Mouse (Mus musculus) stomach, postnatal 0 days (tissue): ENCODE results near the gene Vsx2. TPM values are rescaled to one million over a fixed set of nuclear protein-coding genes. Genes with fewer than 3 reads are reported as not detected.
"Not testable (repeated sequence)": the region's sequence is repeated elsewhere in the genome, so short reads cannot be mapped to it uniquely, and the experiment has no call there.

Experiments used
- ATAC-seq: fragments of 200-750 bp; cut with Nextera tagmentation; 2 replicates; pipeline ENCODE4 v1.8.0; 2017; ENCODE audit not compliant: low FRiP score, low TSS enrichment
- DNase-seq: peaks from one replicate; pipeline ENCODE4 v3.0.0-alpha.2; 2016; ENCODE audit warnings: low spot score
- H3K27ac ChIP-seq: fragments of 300-500 bp; sonication (generic); replicated peaks from 2 replicates; pipeline ENCODE4 v1.5.1; 2014; ENCODE audit warnings: mild to moderate bottlenecking, control low read depth
- H3K27me3 ChIP-seq: fragments of 300-500 bp; sonication (generic); 2 replicates; pipeline ENCODE4 v1.6.1; 2014; ENCODE audit warnings: low read length; ENCODE audit not compliant: control insufficient read depth, insufficient read depth
- H3K36me3 ChIP-seq: fragments of 300-500 bp; sonication (generic); 2 replicates; pipeline ENCODE4 v1.6.1; 2014; ENCODE audit warnings: low read length, mixed read lengths; ENCODE audit not compliant: control insufficient read depth, insufficient read depth
- H3K4me1 ChIP-seq: fragments of 300-500 bp; sonication (generic); replicated peaks from 2 replicates; pipeline ENCODE4 v1.6.1; 2014; ENCODE audit warnings: antibody characterized with exemption; ENCODE audit not compliant: control insufficient read depth, insufficient read depth
- H3K4me2 ChIP-seq: fragments of 300-500 bp; sonication (generic); replicated peaks from 2 replicates; pipeline ENCODE4 v1.6.1; 2014; ENCODE audit warnings: low read depth, mild to moderate bottlenecking, control low read depth, moderate library complexity
- H3K4me3 ChIP-seq: fragments of 300-500 bp; sonication (generic); 2 replicates; pipeline ENCODE4 v1.5.1; 2014; ENCODE audit warnings: low read depth, low read length, control low read depth
- H3K9ac ChIP-seq: fragments of 300-500 bp; sonication (generic); 2 replicates; pipeline ENCODE4 v1.6.1; 2014; ENCODE audit warnings: mild to moderate bottlenecking, low read length, control low read depth, mixed read lengths
- H3K9me3 ChIP-seq: fragments of 300-500 bp; sonication (generic); 2 replicates; pipeline ENCODE4 v1.6.1; 2016; ENCODE audit warnings: low read length; ENCODE audit not compliant: control insufficient read depth
- CTCF ChIP-seq: IDR thresholded peaks from 2 replicates; pipeline ENCODE4 v1.5.1; 2016; ENCODE audit warnings: antibody characterized with exemption, low read depth, mild to moderate bottlenecking, moderate library complexity
- EP300 ChIP-seq: optimal IDR thresholded peaks from 2 replicates; pipeline ENCODE3; 2016; ENCODE audit warnings: antibody characterized with exemption
- WGBS: fragments of 180-500 bp; shearing (Covaris S2); extraction: QIAGEN DNeasy Blood & Tissue Kit; methylation state at CpG from one replicate; pipeline ENCODE4 v1.1.7; 2014; 5-methylcytosine and 5-hydroxymethylcytosine counted together
- polyA plus RNA-seq: library from polyadenylated mRNA; unstranded; fragments of >200 nt; fragmentation: Nextera tagmentation; extraction: Ambion mirVana; gene quantifications from 2 replicates; pipeline ENCODE4 v1.2.1, GENCODE M21; 2015

Gene Vsx2
- polyA plus RNA-seq, 1 experiment from 2014 or later: not detected

DNA sequence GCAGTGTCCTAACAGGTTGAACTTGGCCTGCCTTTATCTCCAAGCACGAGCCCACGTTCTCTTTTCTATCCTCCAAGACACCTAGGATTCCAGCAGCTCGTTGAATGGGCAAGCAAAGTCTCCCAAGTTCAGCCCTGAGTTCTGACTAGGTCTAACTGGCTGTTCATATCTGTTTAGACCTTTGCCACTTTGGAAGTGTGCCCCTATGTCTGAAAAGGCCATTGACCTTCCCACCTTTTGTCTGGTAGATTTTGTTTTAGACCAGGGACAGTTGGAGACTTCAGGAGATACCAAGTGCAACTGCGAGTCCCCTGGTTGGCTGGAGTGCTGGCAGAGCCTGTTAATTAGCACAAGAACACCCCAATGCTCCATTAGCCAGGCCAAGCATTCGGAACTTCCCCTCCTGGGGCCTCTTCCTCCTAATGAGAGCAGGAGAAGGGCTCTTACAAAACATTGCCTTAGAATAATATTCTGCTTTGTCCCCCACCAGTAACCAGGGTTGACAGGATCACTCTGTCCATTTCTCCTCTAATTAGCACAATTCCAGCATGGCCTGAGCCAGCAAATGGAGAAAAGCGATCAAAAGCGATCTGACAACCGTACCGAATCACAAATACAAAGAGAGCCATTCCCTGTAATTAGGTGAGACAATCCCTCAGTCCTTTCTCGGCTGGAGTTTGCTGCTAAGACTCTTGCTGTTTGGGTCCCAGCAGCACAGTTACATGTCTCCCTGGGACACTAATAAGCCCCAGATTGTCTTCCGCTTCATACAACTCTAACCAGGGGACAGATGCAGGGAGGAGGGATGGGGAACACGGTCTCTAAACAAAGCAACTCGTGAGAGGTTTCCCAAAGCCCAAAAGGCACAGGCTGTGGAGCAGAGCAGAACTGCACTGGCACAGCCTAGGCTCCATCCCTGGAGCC lies 37.4 kb upstream of the Vsx2 start:
- Histone ChIP-seq H3K36me3 (peaks cover 5% of the 10 kb centered on the region; the same call in 1 of the 2 replicates), H3K27me3 (no peaks in the 10 kb centered on the region), H3K9ac (no peak overlapping the region), H3K4me2 (no peak overlapping the region), H3K9me3 (no peaks in the 10 kb centered on the region), H3K4me3 (no peak overlapping the region), H3K27ac (no peak overlapping the region), H3K4me1 (no peaks in the 10 kb centered on the region)
- whole genome bisulfite sequencing: 88% methylated on average over 13 of the region's 13 CpGs
- DNase-seq: peak; percentile 5
- TF ChIP-seq EP300 (no peak), CTCF (no peak)
- ATAC-seq: no peak

DNA sequence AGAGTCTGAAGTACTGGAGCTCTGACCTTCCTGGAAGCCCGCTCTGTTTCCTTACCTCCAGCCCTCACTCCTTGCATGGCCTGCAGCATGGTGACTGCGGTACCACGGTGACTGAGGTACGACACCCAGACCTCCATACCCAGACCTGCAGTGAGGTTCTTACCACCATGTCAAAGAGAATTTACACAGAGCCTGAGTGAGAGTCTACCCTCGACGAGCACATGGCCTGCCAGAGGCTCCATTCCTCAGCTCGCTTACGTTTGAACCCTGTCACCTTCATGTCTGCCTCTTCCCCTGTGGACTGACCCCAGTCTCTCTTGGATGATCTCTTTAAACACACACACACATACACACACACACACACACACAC lies 36.7 kb upstream of the Vsx2 start:
- WGBS: 94% methylated on average over 8 of the region's 8 CpGs
- TF ChIP-seq CTCF: no peak
- no peak for TF ChIP-seq EP300
- DNase-seq: peak; percentile 9
- H3K36me3 ChIP-seq: peaks cover 5% of the 10 kb centered on the region; the same call in 1 of the 2 replicates
- no peaks in the 10 kb centered on the region for H3K9me3 ChIP-seq
- no peak overlapping the region for H3K4me3 ChIP-seq
- no peak for ATAC-seq
- H3K4me1 ChIP-seq: no peaks in the 10 kb centered on the region
- no peak overlapping the region for H3K4me2 ChIP-seq
- H3K27me3 ChIP-seq: no peaks in the 10 kb centered on the region
- no peak overlapping the region for H3K9ac ChIP-seq
- no peak overlapping the region for H3K27ac ChIP-seq

DNA sequence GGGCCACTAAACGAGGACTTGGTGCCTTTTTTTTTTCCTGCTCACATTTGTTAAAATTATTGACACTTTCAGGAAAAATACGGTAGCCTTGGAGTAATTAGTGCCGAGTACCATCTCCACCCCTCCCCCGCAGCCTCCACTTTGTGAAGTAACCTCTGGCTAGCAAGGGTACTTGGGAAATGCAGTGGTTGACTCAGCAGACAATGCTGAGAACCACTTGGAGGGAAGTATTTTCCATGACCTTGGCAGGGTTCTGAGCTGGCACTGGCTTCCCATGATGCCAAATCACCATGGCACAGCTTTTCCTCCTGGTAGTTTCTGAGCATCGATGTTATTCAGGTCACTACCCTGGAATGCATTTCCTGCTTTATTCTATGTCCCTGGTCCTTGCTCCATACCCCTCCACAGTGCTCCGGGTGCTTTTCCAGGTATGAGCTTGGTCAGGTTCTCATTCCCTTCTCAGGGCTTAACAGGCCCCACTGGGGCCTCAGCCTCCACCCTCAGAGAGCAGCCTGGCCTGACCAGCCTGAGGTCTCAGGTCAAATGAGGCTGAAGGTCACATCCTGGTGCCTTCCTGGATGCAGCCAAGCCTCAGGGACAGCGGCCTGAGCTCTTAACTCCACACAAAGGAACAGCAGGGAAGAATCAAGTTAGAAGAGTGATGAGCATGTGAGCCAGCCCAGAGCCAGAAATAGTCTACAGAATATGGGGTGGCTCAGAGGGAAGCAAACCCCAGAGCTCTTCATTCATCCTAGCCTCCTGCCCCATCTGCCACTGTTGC lies 35.7 kb upstream of the Vsx2 start:
- Histone ChIP-seq H3K4me2 (no peak overlapping the region), H3K36me3 (peaks cover 5% of the 10 kb centered on the region; the same call in 1 of the 2 replicates), H3K27me3 (no peaks in the 10 kb centered on the region), H3K9ac (no peak overlapping the region), H3K27ac (no peak overlapping the region), H3K4me3 (no peak overlapping the region), H3K4me1 (no peaks in the 10 kb centered on the region), H3K9me3 (no peaks in the 10 kb centered on the region)
- ATAC-seq (no peak), DNase-seq (no peak)
- no peak for TF ChIP-seq CTCF
- no peak for TF ChIP-seq EP300
- 84% methylated on average over 7 of the region's 7 CpGs for WGBS

DNA sequence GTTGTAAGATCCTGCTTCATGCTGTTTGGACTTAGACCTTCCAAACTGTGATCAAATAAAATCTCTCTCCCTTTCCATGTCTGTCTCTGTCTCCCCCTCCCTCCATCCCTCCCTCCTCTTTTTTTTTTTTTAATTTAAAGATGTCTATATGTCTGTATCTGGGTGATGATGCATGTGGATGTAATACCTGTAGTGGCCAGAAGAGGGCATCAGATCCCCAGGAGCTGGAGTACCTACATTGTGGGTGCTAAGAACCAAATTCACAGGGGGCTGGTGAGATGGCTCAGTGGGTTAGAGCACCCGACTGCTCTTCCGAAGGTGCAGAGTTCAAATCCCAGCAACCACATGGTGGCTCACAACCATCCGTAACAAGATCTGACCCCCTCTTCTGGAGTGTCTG lies 30.0 kb upstream of the Vsx2 start:
- H3K4me3 ChIP-seq, H3K27ac ChIP-seq, H3K4me1 ChIP-seq, H3K4me2 ChIP-seq, H3K27me3 ChIP-seq, H3K9me3 ChIP-seq, DNase-seq, H3K36me3 ChIP-seq, ATAC-seq, H3K9ac ChIP-seq: not testable (repeated sequence)
- 93% methylated on average over 3 of the region's 3 CpGs for WGBS
- peak; percentile 62 for TF ChIP-seq CTCF

DNA sequence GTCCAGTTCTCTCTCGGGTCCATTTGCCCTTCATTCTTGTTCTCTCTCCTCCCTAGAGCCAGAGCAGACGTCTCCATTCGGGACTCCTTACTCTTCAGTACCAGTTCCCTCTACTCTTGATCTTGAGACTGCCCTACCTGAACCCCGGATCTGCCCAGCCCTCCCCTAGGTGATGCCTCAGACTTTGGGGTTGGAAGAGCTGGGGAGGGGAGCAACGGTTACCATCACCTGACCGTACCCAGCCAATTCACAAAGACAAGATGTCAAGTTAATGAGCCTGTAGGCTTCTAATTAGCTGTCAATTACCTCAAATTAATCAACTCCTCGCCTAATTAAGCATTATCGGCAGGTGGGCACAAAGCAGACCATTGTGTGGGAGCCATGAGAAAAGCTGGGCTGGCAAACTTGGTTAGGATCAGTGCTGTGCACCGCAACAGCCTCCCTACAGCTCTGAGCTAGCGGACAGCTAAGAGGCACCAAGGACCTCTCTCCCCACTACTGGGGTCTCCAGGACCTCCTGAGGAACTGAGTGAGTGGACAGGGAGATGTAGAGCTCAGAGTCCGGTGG lies 28.1 kb upstream of the Vsx2 start:
- no peak overlapping the region for H3K4me2 ChIP-seq
- H3K4me1 ChIP-seq: no peaks in the 10 kb centered on the region
- H3K36me3 ChIP-seq: no peaks in the 10 kb centered on the region
- no peaks in the 10 kb centered on the region for H3K27me3 ChIP-seq
- ATAC-seq (no peak), DNase-seq (no peak)
- no peak overlapping the region for H3K4me3 ChIP-seq
- TF ChIP-seq CTCF (no peak), EP300 (no peak)
- 84% methylated on average over 11 of the region's 11 CpGs for WGBS
- H3K9me3 ChIP-seq: no peaks in the 10 kb centered on the region
- no peak overlapping the region for H3K27ac ChIP-seq
- no peak overlapping the region for H3K9ac ChIP-seq

DNA sequence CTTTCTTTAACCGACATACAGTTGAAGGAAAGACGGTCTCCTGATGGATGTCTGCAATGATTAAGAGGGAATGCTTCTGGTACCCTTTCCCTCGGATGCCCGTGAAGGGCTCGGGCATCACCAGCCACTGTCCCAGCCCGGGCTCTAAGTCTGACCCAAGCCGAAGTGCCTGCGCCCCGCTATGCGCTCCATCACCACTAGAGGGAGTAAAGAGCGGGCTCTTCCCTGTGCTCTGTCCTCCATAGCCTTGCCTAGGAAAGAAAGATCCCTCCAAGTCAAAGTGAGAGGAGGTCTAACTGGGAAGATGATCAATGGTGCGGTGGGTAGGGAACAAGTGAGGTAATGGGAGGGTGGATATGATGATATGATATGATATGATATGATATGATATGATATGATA lies 23.5 kb upstream of the Vsx2 start:
- Histone ChIP-seq H3K9ac (no peak overlapping the region), H3K4me3 (no peak overlapping the region), H3K27ac (no peak overlapping the region), H3K4me2 (no peak overlapping the region), H3K36me3 (no peaks in the 10 kb centered on the region), H3K27me3 (no peaks in the 10 kb centered on the region), H3K9me3 (no peaks in the 10 kb centered on the region), H3K4me1 (no peaks in the 10 kb centered on the region)
- WGBS: 4% methylated on average over 12 of the region's 12 CpGs
- TF ChIP-seq EP300 (no peak), CTCF (peak; percentile 98)
- peak; percentile 73 for DNase-seq
- ATAC-seq: peak; percentile 74
